Mouse (Mus musculus) liver, embryonic 16.5 days (tissue): ENCODE data around the gene Rnf182. TPM values are rescaled to one million over a fixed set of nuclear protein-coding genes. Genes with fewer than 3 reads are reported as not detected.

Experiments used
- ATAC-seq: fragments of 200-750 bp; cut with Nextera tagmentation; 2 replicates; pipeline ENCODE4 v1.8.0; 2017; ENCODE audit warnings: low read depth, mild to moderate bottlenecking, moderate number of reproducible peaks, moderate library complexity
- H3K27ac ChIP-seq: fragments of 300-500 bp; sonication (generic); 2 replicates; pipeline ENCODE4 v1.5.1; 2014; ENCODE audit warnings: mild to moderate bottlenecking, low read length
- H3K27me3 ChIP-seq: fragments of 300-500 bp; sonication (generic); 2 replicates; pipeline ENCODE4 v1.6.1; 2014; ENCODE audit warnings: low read depth, low read length, mixed read lengths; ENCODE audit not compliant: control insufficient read depth, insufficient read depth
- H3K36me3 ChIP-seq: fragments of 300-500 bp; sonication (generic); 2 replicates; pipeline ENCODE4 v1.6.1; 2014; ENCODE audit warnings: mild to moderate bottlenecking; ENCODE audit not compliant: control insufficient read depth, insufficient read depth
- H3K4me1 ChIP-seq: fragments of 300-500 bp; sonication (generic); 2 replicates; pipeline ENCODE4 v1.6.1; 2014; ENCODE audit warnings: low read depth, low read length, mixed read lengths; ENCODE audit not compliant: control insufficient read depth
- H3K4me2 ChIP-seq: fragments of 300-500 bp; sonication (generic); 2 replicates; pipeline ENCODE4 v1.6.1; 2014; ENCODE audit warnings: low read depth, low read length, mixed read lengths
- H3K4me3 ChIP-seq: fragments of 300-500 bp; sonication (generic); 2 replicates; pipeline ENCODE4 v1.5.1; 2014; ENCODE audit warnings: low read depth, mild to moderate bottlenecking, low read length
- H3K9ac ChIP-seq: fragments of 300-500 bp; sonication (generic); 2 replicates; pipeline ENCODE4 v1.6.1; 2014; ENCODE audit warnings: low read depth, low read length
- H3K9me3 ChIP-seq: fragments of 300-500 bp; sonication (generic); replicated peaks from 2 replicates; pipeline ENCODE4 v1.6.1; 2016; ENCODE audit warnings: low read length; ENCODE audit not compliant: control insufficient read depth
- whole genome bisulfite sequencing: fragments of 180-500 bp; shearing (Covaris S2); extraction: QIAGEN DNeasy Blood & Tissue Kit; methylation state at CpG from one replicate; pipeline ENCODE4 v1.1.7; 2014; ENCODE audit not compliant: insufficient replicate concordance; 5-methylcytosine and 5-hydroxymethylcytosine counted together
- polyA plus RNA-seq: library from polyadenylated mRNA; unstranded; fragments of >200 nt; fragmentation: Nextera tagmentation; extraction: Ambion mirVana; gene quantifications from 2 replicates; pipeline ENCODE4 v1.2.1, GENCODE M21; 2015

Gene Rnf182
- polyA plus RNA-seq, 1 experiment from 2014 or later = not detected

DNA sequence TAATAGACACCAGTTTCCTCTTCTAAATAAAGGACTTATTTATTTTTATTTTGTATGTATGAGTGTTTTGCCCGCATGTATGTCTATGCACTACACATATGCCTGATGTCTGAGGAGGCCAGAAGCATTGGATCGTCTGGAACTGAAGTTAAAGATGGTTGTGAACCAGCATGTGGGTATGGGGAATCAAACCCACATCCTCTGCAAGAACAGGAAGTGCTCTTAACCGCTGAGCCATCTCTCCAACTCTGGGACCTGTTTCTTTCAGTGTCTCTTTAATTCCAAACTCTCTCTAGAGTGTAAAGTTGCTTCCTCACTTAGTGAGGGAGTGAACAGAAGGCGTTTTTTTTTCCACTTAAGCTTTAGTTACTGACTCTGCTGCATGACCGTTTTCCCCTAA, 12.4 kb downstream of the Rnf182 start:
- no peak overlapping the region for H3K9ac ChIP-seq
- H3K4me2 ChIP-seq = no peak overlapping the region
- no peaks in the 10 kb centered on the region for H3K9me3 ChIP-seq
- H3K4me1 ChIP-seq = no peaks in the 10 kb centered on the region
- ATAC-seq = no peak
- no peaks in the 10 kb centered on the region for H3K36me3 ChIP-seq
- H3K27ac ChIP-seq = no peak overlapping the region
- H3K27me3 ChIP-seq = no peaks in the 10 kb centered on the region; the same call in 1 of the 2 replicates
- no peak overlapping the region for H3K4me3 ChIP-seq
- WGBS = 24% methylated on average over 5 of the region's 5 CpGs

GRCm38 (mm10) chr13:43629785-43630184, 14.3 kb downstream of the Rnf182 start:
- no peak overlapping the region for H3K4me3 ChIP-seq
- no peaks in the 10 kb centered on the region for H3K9me3 ChIP-seq
- H3K27me3 ChIP-seq = no peaks in the 10 kb centered on the region; the same call in 1 of the 2 replicates
- H3K36me3 ChIP-seq = no peaks in the 10 kb centered on the region
- H3K27ac ChIP-seq = no peak overlapping the region
- ATAC-seq = no peak
- no peak overlapping the region for H3K9ac ChIP-seq
- no peaks in the 10 kb centered on the region for H3K4me1 ChIP-seq
- no peak overlapping the region for H3K4me2 ChIP-seq
- 63% methylated on average over 7 of the region's 7 CpGs for WGBS

DNA sequence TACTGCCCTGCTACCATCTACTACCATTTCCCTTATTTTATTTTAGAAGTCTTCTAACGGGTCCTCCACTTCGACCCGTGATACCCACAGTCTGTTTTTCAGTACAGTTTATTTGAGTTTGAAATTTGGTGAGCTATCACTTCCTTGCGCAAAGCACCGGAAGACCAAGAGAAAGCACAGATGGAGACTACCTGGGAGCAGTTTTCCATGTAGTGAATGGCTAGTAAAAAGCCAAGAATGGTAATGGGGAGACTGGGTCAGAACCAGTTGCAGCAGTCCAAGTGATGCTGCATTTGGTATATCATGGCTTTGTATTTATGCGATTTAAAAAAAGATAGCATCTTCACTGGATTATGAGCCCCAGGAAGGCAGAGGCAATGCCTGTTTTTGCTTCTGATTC, 15.8 kb downstream of the Rnf182 start:
- no peaks in the 10 kb centered on the region for H3K9me3 ChIP-seq
- H3K4me2 ChIP-seq = no peak overlapping the region
- WGBS = 69% methylated on average over 6 of the region's 6 CpGs
- H3K4me1 ChIP-seq = no peaks in the 10 kb centered on the region
- H3K9ac ChIP-seq = no peak overlapping the region
- H3K36me3 ChIP-seq = no peaks in the 10 kb centered on the region
- no peak overlapping the region for H3K27ac ChIP-seq
- no peak overlapping the region for H3K4me3 ChIP-seq
- no peaks in the 10 kb centered on the region; the same call in 1 of the 2 replicates for H3K27me3 ChIP-seq
- ATAC-seq = no peak

DNA sequence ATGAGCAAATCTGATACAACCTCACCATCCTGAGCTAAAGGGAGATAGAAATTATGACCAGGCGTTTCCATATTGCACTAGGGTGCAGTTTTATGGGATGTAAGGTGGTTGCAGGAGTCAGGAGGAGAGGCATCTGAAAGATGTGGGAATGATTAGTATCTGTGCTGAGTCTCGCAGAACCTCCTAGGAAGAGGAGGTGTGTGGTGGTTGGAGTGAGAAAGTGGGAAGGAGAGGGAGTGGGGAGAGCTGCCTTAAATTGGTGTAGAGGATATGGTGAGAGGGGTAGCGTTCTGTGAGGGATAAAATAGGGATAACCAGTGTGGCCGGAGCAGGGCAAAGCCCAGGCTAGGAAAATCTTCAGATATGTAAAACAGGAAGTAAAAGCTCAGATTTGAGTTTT, 17.5 kb downstream of the Rnf182 start:
- no peak overlapping the region for H3K4me2 ChIP-seq
- H3K36me3 ChIP-seq = no peaks in the 10 kb centered on the region
- no peaks in the 10 kb centered on the region for H3K9me3 ChIP-seq
- no peak overlapping the region for H3K27ac ChIP-seq
- H3K4me1 ChIP-seq = no peaks in the 10 kb centered on the region
- no peak overlapping the region for H3K4me3 ChIP-seq
- no peak overlapping the region for H3K9ac ChIP-seq
- WGBS = 66% methylated on average over 4 of the region's 4 CpGs
- no peak for ATAC-seq
- H3K27me3 ChIP-seq = no peaks in the 10 kb centered on the region

GRCm38 (mm10) chr13:43637720-43638119, 22.2 kb downstream of the Rnf182 start:
- Histone ChIP-seq H3K4me3 (no peak overlapping the region), H3K9ac (no peak overlapping the region)
- WGBS = 67% methylated on average over 7 of the region's 7 CpGs

GRCm38 (mm10) chr13:43644991-43645390, 29.5 kb downstream of the Rnf182 start:
- no peak overlapping the region for H3K27ac ChIP-seq
- ATAC-seq = no peak
- H3K9ac ChIP-seq = no peak overlapping the region
- no peaks in the 10 kb centered on the region for H3K9me3 ChIP-seq
- 35% methylated on average over 1 of the region's 1 CpGs for WGBS
- no peak overlapping the region for H3K4me3 ChIP-seq
- no peak overlapping the region for H3K4me2 ChIP-seq
- H3K36me3 ChIP-seq = no peaks in the 10 kb centered on the region
- H3K27me3 ChIP-seq = no peaks in the 10 kb centered on the region
- no peaks in the 10 kb centered on the region for H3K4me1 ChIP-seq

More at GRCm38 (mm10) chr13:43637720-43638119, 22.2 kb downstream of the Rnf182 start:
- Histone ChIP-seq H3K27ac (no peak overlapping the region), H3K27me3 (no peaks in the 10 kb centered on the region), H3K4me1 (no peaks in the 10 kb centered on the region), H3K4me2 (no peak overlapping the region), H3K36me3 (no peaks in the 10 kb centered on the region), H3K9me3 (no peaks in the 10 kb centered on the region)
- no peak for ATAC-seq

DNA sequence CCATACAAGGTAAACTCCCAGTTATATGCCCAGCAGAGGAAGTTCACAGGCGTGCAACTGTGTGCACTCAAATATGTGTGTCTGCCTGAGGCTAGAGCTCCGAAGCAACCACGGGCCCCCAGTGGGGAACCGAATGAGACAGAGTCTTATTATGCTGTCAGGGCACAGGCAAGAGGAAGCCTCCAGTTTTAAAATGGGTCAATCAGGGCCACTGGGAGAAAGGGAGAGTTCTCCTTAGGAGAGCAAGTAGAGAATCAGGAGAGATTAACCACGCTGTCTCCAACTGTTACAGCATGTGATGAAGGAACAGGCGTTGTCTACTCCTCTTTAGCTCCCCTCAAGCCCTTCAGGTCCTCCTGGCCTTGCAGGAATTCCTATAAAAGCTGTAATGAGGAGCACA, 33.0 kb downstream of the Rnf182 start:
- Histone ChIP-seq H3K4me1 (no peaks in the 10 kb centered on the region), H3K9ac (no peak overlapping the region), H3K9me3 (no peaks in the 10 kb centered on the region), H3K4me3 (no peak overlapping the region), H3K4me2 (no peak overlapping the region), H3K27me3 (no peaks in the 10 kb centered on the region), H3K36me3 (no peaks in the 10 kb centered on the region), H3K27ac (no peak overlapping the region)
- no peak for ATAC-seq
- WGBS = 41% methylated on average over 6 of the region's 6 CpGs

- no peak for ATAC-seq
- H3K27ac ChIP-seq = no peak overlapping the region
- WGBS = 75% methylated on average over 3 of the region's 3 CpGs
- no peaks in the 10 kb centered on the region for H3K36me3 ChIP-seq
- no peaks in the 10 kb centered on the region for H3K9me3 ChIP-seq
- no peaks in the 10 kb centered on the region for H3K27me3 ChIP-seq
- no peak overlapping the region for H3K4me3 ChIP-seq
- no peaks in the 10 kb centered on the region for H3K4me1 ChIP-seq
- H3K4me2 ChIP-seq = no peak overlapping the region
- no peak overlapping the region for H3K9ac ChIP-seq
Observed at GRCm38 (mm10) chr13:43651277-43651676, 35.8 kb downstream of the Rnf182 start.

GRCm38 (mm10) chr13:43654091-43654490, 38.6 kb downstream of the Rnf182 start:
- ATAC-seq = no peak
- H3K27ac ChIP-seq = no peak overlapping the region

More at GRCm38 (mm10) chr13:43654091-43654490, 38.6 kb downstream of the Rnf182 start:
- 52% methylated on average over 6 of the region's 6 CpGs for WGBS
- H3K4me3 ChIP-seq = no peak overlapping the region
- no peaks in the 10 kb centered on the region for H3K9me3 ChIP-seq
- no peaks in the 10 kb centered on the region for H3K36me3 ChIP-seq
- no peaks in the 10 kb centered on the region for H3K27me3 ChIP-seq
- no peak overlapping the region for H3K4me2 ChIP-seq
- no peak overlapping the region for H3K9ac ChIP-seq
- no peaks in the 10 kb centered on the region for H3K4me1 ChIP-seq
